ENCODE assay signal across 21 mouse cellular contexts in the genomic region with DNA sequence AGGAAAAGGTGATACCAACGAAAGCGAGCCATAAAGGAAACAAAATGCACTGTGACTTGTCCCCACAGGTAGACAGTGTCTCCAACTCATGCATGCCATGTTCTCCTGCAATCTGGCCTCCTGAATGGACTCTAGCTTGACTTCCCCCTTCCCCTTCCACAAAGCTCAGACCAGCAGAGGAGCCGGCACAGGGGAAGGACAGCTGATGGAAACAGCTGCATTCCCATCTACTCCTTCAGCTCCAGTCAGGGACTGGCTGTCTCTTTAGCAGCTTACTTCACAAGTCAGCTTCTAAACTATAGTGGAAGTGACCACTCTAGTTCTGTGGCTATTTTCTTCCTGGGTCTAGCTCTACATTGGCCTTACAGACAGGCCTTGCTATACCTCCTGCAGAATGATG. TPM values are rescaled to one million over a fixed set of nuclear protein-coding genes. Genes with fewer than 3 reads are reported as not detected.
DNase-seq lines count a peak whose midpoint lies in the region; ATAC-seq and TF ChIP-seq lines count a peak whose summit lies in the region.
"Had no signal": no experiment of that assay in that cellular context is flagged by ENCODE, and none has a peak within 500 bp of the region (broad histone marks: within the 10 kb centered on the region; RNA-seq: fewer than 3 reads in every experiment).

No protein-coding gene starts in this region.

- H3K27ac ChIP-seq in forebrain, embryonic 11.5 days (ENCODE audit: low read depth, low read length) = no peak overlapping the region
- no peak overlapping the region for H3K27ac ChIP-seq in forebrain, embryonic 16.5 days (ENCODE audit: low read length)
- H3K27ac ChIP-seq in hindbrain, postnatal 0 days = 0 out of 2 replicates have a peak overlapping the region, but pooled peaks have one; percentile 3
- H3K27ac ChIP-seq in hindbrain, embryonic 16.5 days (ENCODE audit: low read depth, low read length) = no peak overlapping the region
- H3K27ac ChIP-seq in midbrain, postnatal 0 days (ENCODE audit: low read depth, low read length) = peak overlapping the region; percentile 12; the same call in 1 of the 2 replicates
- no peak overlapping the region for H3K27ac ChIP-seq in midbrain, embryonic 16.5 days (ENCODE audit: low read length)
- H3K27ac ChIP-seq: forebrain, embryonic 12.5 days had no signal

- H3K4me2 ChIP-seq in forebrain, embryonic 11.5 days (ENCODE audit: low read depth, low read length, severe bottlenecking) = no peak overlapping the region
- no peak overlapping the region for H3K4me2 ChIP-seq in forebrain, embryonic 16.5 days (ENCODE audit: low read length)
- no peak overlapping the region for H3K4me2 ChIP-seq in hindbrain, postnatal 0 days (ENCODE audit: low read depth, low read length)
- H3K4me2 ChIP-seq in hindbrain, embryonic 16.5 days (ENCODE audit: low read length) = no peak overlapping the region
- no peak overlapping the region; the same call in 1 of the 2 replicates for H3K4me2 ChIP-seq in midbrain, postnatal 0 days (ENCODE audit: low read depth, low read length, poor library complexity, severe bottlenecking)
- no peak overlapping the region for H3K4me2 ChIP-seq in midbrain, embryonic 16.5 days (ENCODE audit: low read length)
- H3K4me2 ChIP-seq: forebrain, embryonic 12.5 days; heart, embryonic 11.5 days had no signal

- ATAC-seq in forebrain, embryonic 11.5 days (replicated peaks; ENCODE audit: low FRiP score) = no peak
- no peak for ATAC-seq in forebrain, embryonic 16.5 days
- ATAC-seq in hindbrain, postnatal 0 days = no peak
- no peak for ATAC-seq in hindbrain, embryonic 16.5 days
- no peak for ATAC-seq in midbrain, postnatal 0 days (ENCODE audit: low FRiP score)
- no peak for ATAC-seq in midbrain, embryonic 16.5 days
- ATAC-seq: forebrain, postnatal 0 days; Patski had no signal

- no peak overlapping the region for H3K9ac ChIP-seq in forebrain, embryonic 11.5 days (ENCODE audit: low read length)
- H3K9ac ChIP-seq in forebrain, embryonic 16.5 days (replicated peaks; ENCODE audit: low read depth, low read length) = no peak overlapping the region
- H3K9ac ChIP-seq in hindbrain, postnatal 0 days (replicated peaks; ENCODE audit: low read length) = no peak overlapping the region
- no peak overlapping the region for H3K9ac ChIP-seq in hindbrain, embryonic 16.5 days (ENCODE audit: low read depth, low read length)
- H3K9ac ChIP-seq in midbrain, postnatal 0 days (replicated peaks; ENCODE audit: low read length, poor library complexity, severe bottlenecking) = no peak overlapping the region
- H3K9ac ChIP-seq in midbrain, embryonic 16.5 days (ENCODE audit: low read depth, low read length) = no peak overlapping the region
- H3K9ac ChIP-seq: forebrain, embryonic 12.5 days; forebrain, postnatal 0 days had no signal

- TF ChIP-seq CTCF in hindbrain, postnatal 0 days (IDR thresholded peaks at IDR 0.05; ENCODE audit: low read depth) = no peak
- no peak for TF ChIP-seq CTCF in midbrain, postnatal 0 days (IDR thresholded peaks at IDR 0.05)

- H3K4me1 ChIP-seq in forebrain, embryonic 11.5 days (replicated peaks; ENCODE audit: control insufficient read depth, insufficient read depth, low read length) = peaks cover 15% of the 10 kb centered on the region; the same call in 1 of the 2 replicates
- peaks cover 3% of the 10 kb centered on the region for H3K4me1 ChIP-seq in forebrain, embryonic 16.5 days (replicated peaks; ENCODE audit: control insufficient read depth, insufficient read depth, low read length)
- H3K4me1 ChIP-seq in hindbrain, postnatal 0 days (ENCODE audit: insufficient read depth, low read length) = peaks cover 12% of the 10 kb centered on the region; the same call in 1 of the 2 replicates
- peaks cover 19% of the 10 kb centered on the region for H3K4me1 ChIP-seq in hindbrain, embryonic 16.5 days (ENCODE audit: control insufficient read depth, insufficient read depth, low read depth, low read length)
- H3K4me1 ChIP-seq in midbrain, postnatal 0 days (ENCODE audit: insufficient read depth, low read length) = no peaks in the 10 kb centered on the region; the same call in 1 of the 2 replicates
- H3K4me1 ChIP-seq in midbrain, embryonic 16.5 days (ENCODE audit: control insufficient read depth, insufficient read depth, low read length) = peaks cover 9% of the 10 kb centered on the region; the same call in 1 of the 2 replicates

- 62% methylated on average over 3 of the region's 3 CpGs for WGBS in forebrain, embryonic 11.5 days
- WGBS in forebrain, embryonic 16.5 days = 51% methylated on average over 3 of the region's 3 CpGs
- 79% methylated on average over 3 of the region's 3 CpGs for WGBS in hindbrain, postnatal 0 days
- 57% methylated on average over 3 of the region's 3 CpGs for WGBS in hindbrain, embryonic 16.5 days
- WGBS in midbrain, postnatal 0 days = 52% methylated on average over 3 of the region's 3 CpGs
- 57% methylated on average over 3 of the region's 3 CpGs for WGBS in midbrain, embryonic 16.5 days

- peak; percentile 30 for DNase-seq in forebrain, embryonic 11.5 days (ENCODE audit: low spot score)
- no peak for DNase-seq in hindbrain, postnatal 0 days (ENCODE audit: low spot score)
- DNase-seq in midbrain, postnatal 0 days (ENCODE audit: low spot score) = no peak
- DNase-seq in urinary bladder, postnatal 36 days (ENCODE audit: low spot score in 2 of 2) = no peak
- DNase-seq: adrenal gland, postnatal 10 days; adrenal gland, postnatal 36 days; B cell, adult 2 months; cerebellum, adult 18-20 months; cerebellum, adult 9-10 months; cerebellum, postnatal 14 days; forebrain, postnatal 0 days; gastrocnemius, adult 2 months; gastrocnemius, postnatal 14 days had no signal

- no peaks in the 10 kb centered on the region for H3K36me3 ChIP-seq in forebrain, embryonic 11.5 days (ENCODE audit: control insufficient read depth, insufficient read depth, low read length)
- no peaks in the 10 kb centered on the region for H3K36me3 ChIP-seq in forebrain, embryonic 16.5 days (ENCODE audit: control insufficient read depth, insufficient read depth)
- H3K36me3 ChIP-seq in hindbrain, postnatal 0 days (ENCODE audit: insufficient read depth, low read length) = no peaks in the 10 kb centered on the region
- H3K36me3 ChIP-seq in hindbrain, embryonic 16.5 days (ENCODE audit: control insufficient read depth, insufficient read depth, low read length) = no peaks in the 10 kb centered on the region
- H3K36me3 ChIP-seq in midbrain, postnatal 0 days (ENCODE audit: insufficient read depth, low read length) = no peaks in the 10 kb centered on the region
- no peaks in the 10 kb centered on the region for H3K36me3 ChIP-seq in midbrain, embryonic 16.5 days (ENCODE audit: control insufficient read depth, insufficient read depth, low read length)
- H3K36me3 ChIP-seq: forebrain, embryonic 12.5 days; G1E had no signal

- no peaks in the 10 kb centered on the region for H3K9me3 ChIP-seq in forebrain, embryonic 11.5 days (ENCODE audit: control insufficient read depth, low read length)
- no peaks in the 10 kb centered on the region for H3K9me3 ChIP-seq in forebrain, embryonic 16.5 days (ENCODE audit: control insufficient read depth, low read length)
- H3K9me3 ChIP-seq in hindbrain, postnatal 0 days (ENCODE audit: low read length) = no peaks in the 10 kb centered on the region
- no peaks in the 10 kb centered on the region for H3K9me3 ChIP-seq in hindbrain, embryonic 16.5 days (ENCODE audit: control insufficient read depth, low read length)
- H3K9me3 ChIP-seq in midbrain, postnatal 0 days (ENCODE audit: low read length) = no peaks in the 10 kb centered on the region
- H3K9me3 ChIP-seq in midbrain, embryonic 16.5 days (replicated peaks; ENCODE audit: control insufficient read depth, low read length, poor library complexity, severe bottlenecking) = no peaks in the 10 kb centered on the region
- H3K9me3 ChIP-seq: forebrain, embryonic 12.5 days; G1E had no signal

- no peak overlapping the region for H3K4me3 ChIP-seq in forebrain, embryonic 11.5 days (ENCODE audit: low read depth, low read length)
- no peak overlapping the region for H3K4me3 ChIP-seq in forebrain, embryonic 16.5 days (replicated peaks; ENCODE audit: low read length)
- no peak overlapping the region for H3K4me3 ChIP-seq in hindbrain, postnatal 0 days (ENCODE audit: low read length)
- H3K4me3 ChIP-seq in hindbrain, embryonic 16.5 days (ENCODE audit: low read length) = no peak overlapping the region
- no peak overlapping the region for H3K4me3 ChIP-seq in midbrain, postnatal 0 days (ENCODE audit: low read depth, low read length)
- no peak overlapping the region for H3K4me3 ChIP-seq in midbrain, embryonic 16.5 days (ENCODE audit: low read depth, low read length)
- H3K4me3 ChIP-seq: forebrain, embryonic 12.5 days; gastrocnemius, adult 2 months had no signal

- H3K27me3 ChIP-seq in forebrain, embryonic 11.5 days (ENCODE audit: control insufficient read depth, insufficient read depth, low read length) = no peaks in the 10 kb centered on the region
- no peaks in the 10 kb centered on the region for H3K27me3 ChIP-seq in forebrain, embryonic 16.5 days (replicated peaks; ENCODE audit: control insufficient read depth, insufficient read depth, low read length)
- no peaks in the 10 kb centered on the region for H3K27me3 ChIP-seq in hindbrain, postnatal 0 days (ENCODE audit: insufficient read depth, low read length)
- H3K27me3 ChIP-seq in hindbrain, embryonic 16.5 days (replicated peaks; ENCODE audit: control insufficient read depth, insufficient read depth, low read length) = no peaks in the 10 kb centered on the region
- no peaks in the 10 kb centered on the region for H3K27me3 ChIP-seq in midbrain, postnatal 0 days (ENCODE audit: insufficient read depth, low read length)
- H3K27me3 ChIP-seq in midbrain, embryonic 16.5 days (ENCODE audit: control insufficient read depth, insufficient read depth, low read depth, low read length) = no peaks in the 10 kb centered on the region
- H3K27me3 ChIP-seq: forebrain, embryonic 12.5 days; Patski had no signal

RNA-seq across cellular contexts. Expression of a gene that starts 43.0 kb away (rescaled TPM):
- polyA plus RNA-seq in forebrain, embryonic 11.5 days (2014; fragmentation: Nextera tagmentation; extraction: Ambion mirVana) = 21.0 and 23.7 TPM in 2 replicates
- 24.5 and 26.9 TPM in 2 replicates for polyA plus RNA-seq in forebrain, embryonic 16.5 days (2015; fragmentation: Nextera tagmentation; extraction: Ambion mirVana)
- total RNA-seq in hindbrain, postnatal 0 days (2014; rRNA removed) = 23.5 and 28.0 TPM in 2 replicates
- polyA plus RNA-seq in hindbrain, postnatal 0 days (2015; fragmentation: Nextera tagmentation; extraction: Ambion mirVana) = 20.6 and 22.2 TPM in 2 replicates
- 32.2 and 38.8 TPM in 2 replicates for polyA plus RNA-seq in hindbrain, embryonic 16.5 days (2015; fragmentation: Nextera tagmentation; extraction: Ambion mirVana)
- total RNA-seq in midbrain, postnatal 0 days (2014; rRNA removed) = 25.6 and 26.6 TPM in 2 replicates
- 23.5 and 23.6 TPM in 2 replicates for polyA plus RNA-seq in midbrain, postnatal 0 days (2015; fragmentation: Nextera tagmentation; extraction: Ambion mirVana)
- 32.5 and 34.3 TPM in 2 replicates for polyA plus RNA-seq in midbrain, embryonic 16.5 days (2015; fragmentation: Nextera tagmentation; extraction: Ambion mirVana)
- total RNA-seq: hematopoietic stem cell, adult 5-6 weeks had no signal
- polyA plus RNA-seq: G1E had no signal

Comparison
In these comparisons a context has a peak if more than half of its experiments do, and no peak if none do; other contexts are left out.
1. H3K27ac ChIP-seq: peak in hindbrain, postnatal 0 days (single experiment) and midbrain, postnatal 0 days (single experiment); none in forebrain, embryonic 11.5 days (single experiment), forebrain, embryonic 16.5 days (single experiment), hindbrain, embryonic 16.5 days (single experiment) and midbrain, embryonic 16.5 days (single experiment).